Mouse (Mus musculus) kidney, adult 11 months (tissue): Measurements from ENCODE around the gene Zbp1.

Experiments
- DNase-seq: peaks from one replicate; pipeline ENCODE4 v3.0.0; 2022

Gene Zbp1

GRCm38 (mm10) chr2:173209091-173209815 lies 9.5 kb downstream of the Zbp1 start:
- DNase-seq: no peak

- no peak for DNase-seq
Measured at GRCm38 (mm10) chr2:173207051-173207450, 11.7 kb downstream of the Zbp1 start.

- no peak for DNase-seq
Measured at GRCm38 (mm10) chr2:173205563-173206099, 13.1 kb downstream of the Zbp1 start.

GRCm38 (mm10) chr2:173204671-173205070 lies 14.1 kb downstream of the Zbp1 start:
- no peak for DNase-seq

- no peak for DNase-seq
Measured at GRCm38 (mm10) chr2:173203726-173204125, 15.0 kb downstream of the Zbp1 start.

- no peak for DNase-seq
Measured at GRCm38 (mm10) chr2:173202924-173203689, 15.6 kb downstream of the Zbp1 start.

- no peak for DNase-seq
Measured at GRCm38 (mm10) chr2:173194796-173195195, 23.9 kb downstream of the Zbp1 start.

- peak; percentile 58 for DNase-seq
Measured at GRCm38 (mm10) chr2:173187182-173187855, 31.4 kb downstream of the Zbp1 start.

GRCm38 (mm10) chr2:173186047-173186943 lies 32.4 kb downstream of the Zbp1 start:
- peak; percentile 70 for DNase-seq

- DNase-seq: no peak
Measured at GRCm38 (mm10) chr2:173185282-173185681, 33.4 kb downstream of the Zbp1 start.

GRCm38 (mm10) chr2:173184475-173185080 lies 34.1 kb downstream of the Zbp1 start:
- DNase-seq: no peak

GRCm38 (mm10) chr2:173183836-173184460 lies 34.8 kb downstream of the Zbp1 start:
- peak; percentile 74 for DNase-seq

- DNase-seq: no peak
Measured at GRCm38 (mm10) chr2:173183311-173183710, 35.4 kb downstream of the Zbp1 start.

GRCm38 (mm10) chr2:173182796-173183195 lies 35.9 kb downstream of the Zbp1 start:
- no peak for DNase-seq

GRCm38 (mm10) chr2:173181901-173182300 lies 36.8 kb downstream of the Zbp1 start:
- peak; percentile 69 for DNase-seq

- no peak for DNase-seq
Measured at GRCm38 (mm10) chr2:173181486-173181885, 37.2 kb downstream of the Zbp1 start.

GRCm38 (mm10) chr2:173180721-173181388 lies 37.9 kb downstream of the Zbp1 start:
- peak; percentile 27 for DNase-seq

- DNase-seq: no peak
Measured at GRCm38 (mm10) chr2:173180026-173180425, 38.7 kb downstream of the Zbp1 start.

GRCm38 (mm10) chr2:173179046-173179445 lies 39.7 kb downstream of the Zbp1 start:
- peak; percentile 12 for DNase-seq

- DNase-seq: peak; percentile 92
Measured at GRCm38 (mm10) chr2:173177951-173178350, 40.8 kb downstream of the Zbp1 start.

GRCm38 (mm10) chr2:173177481-173177880 lies 41.2 kb downstream of the Zbp1 start:
- DNase-seq: no peak
